Mouse (Mus musculus) spleen, adult 2 months (tissue): ENCODE measurements at regions not wholly inside any gene's neighbourhood (a gene's known extent, or its start where the extent isn't known, plus 50 kb on each side); places are given as distances from the start of the nearest gene placed in this dataset.

ENCODE experiments used
- DNase-seq, 2 experiments: peaks; one replicate each; pipeline versions ENCODE4 v3.0.0 to v3.0.0-alpha.2; 2012 to 2021; ENCODE audit warnings: low spot score in 2 of 2, low read depth in 1 of 2
- H3K27ac ChIP-seq: fragments of 200-500 bp; 2 replicates; pipeline ENCODE4 v1.5.1; 2012; ENCODE audit warnings: low read length, inconsistent platforms; ENCODE audit not compliant: insufficient read depth
- H3K27me3 ChIP-seq: fragments of 200-500 bp; 2 replicates; pipeline ENCODE4 v1.6.1; 2012; ENCODE audit warnings: mild to moderate bottlenecking, moderate library complexity, low read length, inconsistent platforms; ENCODE audit not compliant: control insufficient read depth, insufficient read depth
- H3K36me3 ChIP-seq: fragments of 200-500 bp; 2 replicates; pipeline ENCODE4 v1.6.1; 2012; ENCODE audit warnings: mild to moderate bottlenecking, low read length, inconsistent platforms; ENCODE audit not compliant: control insufficient read depth, insufficient read depth
- H3K4me1 ChIP-seq: fragments of 200-500 bp; 2 replicates; pipeline ENCODE4 v1.6.1; 2011; ENCODE audit warnings: inconsistent platforms; ENCODE audit not compliant: control insufficient read depth, insufficient read depth, insufficient read length
- H3K4me3 ChIP-seq: fragments of 200-500 bp; 2 replicates; pipeline ENCODE4 v1.5.1; 2011; ENCODE audit warnings: mild to moderate bottlenecking, inconsistent platforms; ENCODE audit not compliant: insufficient read depth, insufficient read length; ENCODE audit errors: extremely low read depth
- CTCF ChIP-seq: fragments of 200-500 bp; IDR thresholded peaks from 2 replicates; pipeline ENCODE4 v1.5.1; 2011; ENCODE audit warnings: mild to moderate bottlenecking, inconsistent platforms; ENCODE audit not compliant: insufficient read depth, insufficient read length, insufficient replicate concordance; ENCODE audit errors: extremely low read depth
- POLR2A ChIP-seq: fragments of 200-500 bp; IDR thresholded peaks from 2 replicates; pipeline ENCODE4 v1.6.1; 2011; ENCODE audit warnings: low read depth, low read length, inconsistent platforms
- WGBS: fragments of 180-500 bp; shearing (Covaris S2); methylation state at CpG from one replicate; pipeline ENCODE4 v1.1.7; 2018; 5-methylcytosine and 5-hydroxymethylcytosine counted together

GRCm38 (mm10) chr1:184621950-184622349, 110.5 kb downstream of the Hlx start:
- DNase-seq: no peak
- no peak for TF ChIP-seq CTCF
- Histone ChIP-seq H3K36me3 (no peaks in the 10 kb centered on the region), H3K4me3 (no peak overlapping the region), H3K27ac (no peak overlapping the region), H3K27me3 (no peaks in the 10 kb centered on the region), H3K4me1 (no peaks in the 10 kb centered on the region)
- 84% methylated on average over 15 of the region's 15 CpGs for WGBS

GRCm38 (mm10) chr1:184617853-184618454, 114.5 kb downstream of the Hlx start:
- no peak for DNase-seq
- 74% methylated on average over 8 of the region's 8 CpGs for WGBS
- TF ChIP-seq CTCF: no peak
- no peak for TF ChIP-seq POLR2A
- no peaks in the 10 kb centered on the region for H3K27me3 ChIP-seq
- no peaks in the 10 kb centered on the region for H3K4me1 ChIP-seq
- H3K27ac ChIP-seq: no peak overlapping the region
- no peak overlapping the region for H3K4me3 ChIP-seq
- H3K36me3 ChIP-seq: no peaks in the 10 kb centered on the region

GRCm38 (mm10) chr1:184615991-184616390, 116.4 kb downstream of the Hlx start:
- Histone ChIP-seq H3K4me1 (no peaks in the 10 kb centered on the region), H3K27me3 (no peaks in the 10 kb centered on the region), H3K36me3 (no peaks in the 10 kb centered on the region), H3K4me3 (no peak overlapping the region), H3K27ac (no peak overlapping the region)
- no peak for DNase-seq
- 30% methylated on average over 3 of the region's 3 CpGs for WGBS
- no peak for TF ChIP-seq CTCF
- no peak for TF ChIP-seq POLR2A

GRCm38 (mm10) chr1:184614699-184615415, 117.6 kb downstream of the Hlx start:
- no peak overlapping the region for H3K4me3 ChIP-seq
- no peaks in the 10 kb centered on the region for H3K4me1 ChIP-seq
- H3K36me3 ChIP-seq: no peaks in the 10 kb centered on the region
- no peak for DNase-seq
- H3K27me3 ChIP-seq: no peaks in the 10 kb centered on the region
- WGBS: 64% methylated on average over 21 of the region's 21 CpGs
- TF ChIP-seq CTCF (no peak), POLR2A (no peak)
- no peak overlapping the region for H3K27ac ChIP-seq

GRCm38 (mm10) chr1:184612880-184613279, 119.5 kb downstream of the Hlx start:
- DNase-seq: no peak
- Histone ChIP-seq H3K27ac (no peak overlapping the region), H3K4me3 (no peak overlapping the region), H3K4me1 (no peaks in the 10 kb centered on the region), H3K36me3 (no peaks in the 10 kb centered on the region), H3K27me3 (no peaks in the 10 kb centered on the region)
- WGBS: 89% methylated on average over 4 of the region's 4 CpGs
- TF ChIP-seq POLR2A (no peak), CTCF (no peak)

- DNase-seq: no peak
- WGBS: 92% methylated on average over 5 of the region's 5 CpGs
- Histone ChIP-seq H3K27me3 (no peaks in the 10 kb centered on the region), H3K36me3 (no peaks in the 10 kb centered on the region), H3K4me1 (no peaks in the 10 kb centered on the region), H3K4me3 (no peak overlapping the region), H3K27ac (no peak overlapping the region)
- TF ChIP-seq POLR2A (no peak), CTCF (no peak)
Observed at GRCm38 (mm10) chr1:184608938-184609337, 123.5 kb downstream of the Hlx start.

GRCm38 (mm10) chr1:184608338-184608737, 124.1 kb downstream of the Hlx start:
- no peak overlapping the region for H3K27ac ChIP-seq
- no peaks in the 10 kb centered on the region for H3K36me3 ChIP-seq
- H3K27me3 ChIP-seq: no peaks in the 10 kb centered on the region
- WGBS: 88% methylated on average over 2 of the region's 2 CpGs
- H3K4me3 ChIP-seq: no peak overlapping the region
- DNase-seq: no peak
- TF ChIP-seq POLR2A (no peak), CTCF (no peak)
- H3K4me1 ChIP-seq: no peaks in the 10 kb centered on the region
